Mouse (Mus musculus): ENCODE data around the gene Serpina5. TPM values are rescaled to one million over a fixed set of nuclear protein-coding genes. Genes with fewer than 3 reads are reported as not detected.

The Serpina5 gene
- polyA plus RNA-seq, 1 experiment from 2014 or later, result not detected

GRCm38 (mm10) chr12:104140543-104141103 lies 39.7 kb downstream of the Serpina5 start:
- Histone ChIP-seq H3K36me3 (ENCODE audit: control insufficient read depth, insufficient read depth, low read length) (no peaks in the 10 kb centered on the region), H3K27me3 (ENCODE audit: control insufficient read depth, insufficient read depth, low read length) (no peaks in the 10 kb centered on the region), H3K27ac (ENCODE audit: low read length) (no peak overlapping the region), H3K4me1 (ENCODE audit: control insufficient read depth, insufficient read depth, low read length) (no peaks in the 10 kb centered on the region), H3K4me2 (replicated peaks; ENCODE audit: low read depth, low read length) (no peak overlapping the region), H3K9me3 (ENCODE audit: control insufficient read depth, low read depth, low read length) (no peaks in the 10 kb centered on the region), H3K4me3 (ENCODE audit: low read depth, low read length) (no peak overlapping the region), H3K9ac (replicated peaks; ENCODE audit: low read depth, low read length) (no peak overlapping the region)
- 94% methylated on average over 4 of the region's 4 CpGs for WGBS
- ATAC-seq (ENCODE audit: insufficient number of reproducible peaks, insufficient read depth, low FRiP score, low read depth), result no peak

DNA sequence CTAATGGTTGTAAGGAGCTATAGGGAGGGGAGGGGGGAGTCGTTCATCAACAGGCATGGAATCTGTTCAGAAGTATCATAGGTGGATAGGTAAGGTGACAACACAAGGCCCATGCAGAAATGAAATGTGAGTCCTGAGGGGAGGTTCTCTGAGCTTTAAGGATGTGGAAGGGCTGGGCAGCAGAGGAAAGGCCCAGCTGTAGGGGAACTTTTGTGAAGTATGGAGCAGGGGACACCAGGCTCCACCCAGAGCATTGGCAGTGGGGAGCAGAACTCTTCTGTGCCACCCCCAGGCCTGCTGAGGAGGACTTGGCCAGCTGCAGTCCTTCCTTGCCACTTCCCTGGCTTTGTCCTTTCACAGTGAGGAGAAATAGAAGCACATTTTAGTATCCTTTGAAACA lies 40.6 kb downstream of the Serpina5 start:
- Histone ChIP-seq H3K9me3 (ENCODE audit: control insufficient read depth, low read depth, low read length) (no peaks in the 10 kb centered on the region), H3K36me3 (ENCODE audit: control insufficient read depth, insufficient read depth, low read length) (no peaks in the 10 kb centered on the region), H3K27ac (ENCODE audit: low read length) (no peak overlapping the region), H3K4me1 (ENCODE audit: control insufficient read depth, insufficient read depth, low read length) (no peaks in the 10 kb centered on the region), H3K27me3 (ENCODE audit: control insufficient read depth, insufficient read depth, low read length) (no peaks in the 10 kb centered on the region), H3K9ac (replicated peaks; ENCODE audit: low read depth, low read length) (no peak overlapping the region), H3K4me2 (replicated peaks; ENCODE audit: low read depth, low read length) (no peak overlapping the region), H3K4me3 (ENCODE audit: low read depth, low read length) (no peak overlapping the region)
- WGBS, result 92% methylated on average over 1 of the region's 1 CpGs
- ATAC-seq (ENCODE audit: insufficient number of reproducible peaks, insufficient read depth, low FRiP score, low read depth), result no peak

- H3K4me1 ChIP-seq (ENCODE audit: control insufficient read depth, insufficient read depth, low read length), result no peaks in the 10 kb centered on the region
- H3K9ac ChIP-seq (replicated peaks; ENCODE audit: low read depth, low read length), result no peak overlapping the region
- H3K4me2 ChIP-seq (replicated peaks; ENCODE audit: low read depth, low read length), result no peak overlapping the region
- H3K36me3 ChIP-seq (ENCODE audit: control insufficient read depth, insufficient read depth, low read length), result no peaks in the 10 kb centered on the region
- no peak for ATAC-seq (ENCODE audit: insufficient number of reproducible peaks, insufficient read depth, low FRiP score, low read depth)
- WGBS, result 53% methylated on average over 1 of the region's 1 CpGs
- H3K27ac ChIP-seq (ENCODE audit: low read length), result no peak overlapping the region
- H3K4me3 ChIP-seq (ENCODE audit: low read depth, low read length), result no peak overlapping the region
- no peaks in the 10 kb centered on the region for H3K27me3 ChIP-seq (ENCODE audit: control insufficient read depth, insufficient read depth, low read length)
- H3K9me3 ChIP-seq (ENCODE audit: control insufficient read depth, low read depth, low read length), result no peaks in the 10 kb centered on the region
Measured at GRCm38 (mm10) chr12:104142427-104142826, 41.5 kb downstream of the Serpina5 start.

DNA sequence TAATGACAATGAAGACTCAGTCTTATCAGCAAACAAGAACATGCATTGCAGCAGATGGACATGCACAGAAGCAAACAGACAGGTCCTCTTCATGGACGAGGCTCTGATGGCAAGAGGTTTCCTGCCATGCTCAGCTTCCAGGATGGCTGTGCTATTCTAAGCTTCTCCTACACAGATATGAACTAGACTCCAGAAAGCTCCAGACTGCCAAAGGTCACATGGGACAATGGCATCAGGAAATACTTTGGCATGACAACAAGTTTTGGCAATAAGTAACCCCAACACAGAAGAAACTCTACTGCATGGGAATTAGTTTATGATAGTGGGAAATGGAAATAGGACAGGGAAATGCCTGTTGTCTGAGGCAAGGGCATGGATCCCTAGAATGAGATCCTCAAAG lies 42.4 kb downstream of the Serpina5 start:
- Histone ChIP-seq H3K27ac (ENCODE audit: low read length) (no peak overlapping the region), H3K9ac (replicated peaks; ENCODE audit: low read depth, low read length) (no peak overlapping the region), H3K4me2 (replicated peaks; ENCODE audit: low read depth, low read length) (no peak overlapping the region), H3K36me3 (ENCODE audit: control insufficient read depth, insufficient read depth, low read length) (no peaks in the 10 kb centered on the region), H3K9me3 (ENCODE audit: control insufficient read depth, low read depth, low read length) (no peaks in the 10 kb centered on the region), H3K4me1 (ENCODE audit: control insufficient read depth, insufficient read depth, low read length) (no peaks in the 10 kb centered on the region), H3K4me3 (ENCODE audit: low read depth, low read length) (no peak overlapping the region), H3K27me3 (ENCODE audit: control insufficient read depth, insufficient read depth, low read length) (no peaks in the 10 kb centered on the region)
- no peak for ATAC-seq (ENCODE audit: insufficient number of reproducible peaks, insufficient read depth, low FRiP score, low read depth)
- 67% methylated on average over 1 of the region's 1 CpGs for WGBS

GRCm38 (mm10) chr12:104145571-104145970 lies 44.7 kb downstream of the Serpina5 start:
- Histone ChIP-seq H3K9me3 (ENCODE audit: control insufficient read depth, low read depth, low read length) (no peaks in the 10 kb centered on the region), H3K9ac (replicated peaks; ENCODE audit: low read depth, low read length) (no peak overlapping the region), H3K27me3 (ENCODE audit: control insufficient read depth, insufficient read depth, low read length) (no peaks in the 10 kb centered on the region), H3K4me3 (ENCODE audit: low read depth, low read length) (no peak overlapping the region), H3K36me3 (ENCODE audit: control insufficient read depth, insufficient read depth, low read length) (no peaks in the 10 kb centered on the region), H3K27ac (ENCODE audit: low read length) (no peak overlapping the region), H3K4me2 (replicated peaks; ENCODE audit: low read depth, low read length) (no peak overlapping the region), H3K4me1 (ENCODE audit: control insufficient read depth, insufficient read depth, low read length) (no peaks in the 10 kb centered on the region)
- 81% methylated on average over 2 of the region's 2 CpGs for WGBS
- ATAC-seq (ENCODE audit: insufficient number of reproducible peaks, insufficient read depth, low FRiP score, low read depth), result no peak

- Histone ChIP-seq H3K4me3 (ENCODE audit: low read depth, low read length) (no peak overlapping the region), H3K4me2 (replicated peaks; ENCODE audit: low read depth, low read length) (no peak overlapping the region), H3K27me3 (ENCODE audit: control insufficient read depth, insufficient read depth, low read length) (no peaks in the 10 kb centered on the region), H3K4me1 (ENCODE audit: control insufficient read depth, insufficient read depth, low read length) (no peaks in the 10 kb centered on the region), H3K27ac (ENCODE audit: low read length) (no peak overlapping the region), H3K36me3 (ENCODE audit: control insufficient read depth, insufficient read depth, low read length) (no peaks in the 10 kb centered on the region), H3K9ac (replicated peaks; ENCODE audit: low read depth, low read length) (no peak overlapping the region), H3K9me3 (ENCODE audit: control insufficient read depth, low read depth, low read length) (no peaks in the 10 kb centered on the region)
- ATAC-seq (ENCODE audit: insufficient number of reproducible peaks, insufficient read depth, low FRiP score, low read depth), result no peak
- WGBS, result 73% methylated on average over 2 of the region's 2 CpGs
Measured at GRCm38 (mm10) chr12:104151989-104152388, 51.1 kb downstream of the Serpina5 start.

DNA sequence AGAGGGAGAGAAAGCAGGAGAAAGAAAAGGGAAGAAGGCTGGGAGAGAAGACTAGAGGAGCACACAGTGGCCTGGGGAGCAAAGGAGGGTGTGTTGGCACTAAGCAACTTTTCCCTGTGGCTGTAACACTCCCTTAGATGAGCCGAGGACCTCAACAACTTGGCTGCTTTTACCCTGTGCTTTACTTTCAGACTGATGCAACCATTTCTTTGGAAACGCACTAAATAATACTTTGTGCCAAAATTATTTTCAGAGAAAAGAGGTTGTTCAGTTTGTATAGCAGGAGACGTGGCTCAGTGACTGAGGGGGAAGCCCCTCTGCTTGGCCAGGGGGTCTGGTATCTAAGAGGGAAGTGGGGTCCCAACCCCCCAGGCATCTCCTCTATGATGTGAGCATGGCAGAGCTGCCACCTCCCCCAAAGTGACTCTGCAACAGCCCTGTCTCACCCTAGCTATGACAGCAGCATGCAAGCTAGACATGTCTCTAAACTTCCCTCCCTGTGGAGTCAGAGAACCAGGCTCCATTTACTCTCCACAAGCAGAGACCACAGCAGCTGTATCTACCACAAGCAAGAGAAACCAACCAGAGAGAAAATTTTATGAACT lies 52.2 kb downstream of the Serpina5 start:
- Histone ChIP-seq H3K36me3 (ENCODE audit: control insufficient read depth, insufficient read depth, low read length) (no peaks in the 10 kb centered on the region), H3K4me1 (ENCODE audit: control insufficient read depth, insufficient read depth, low read length) (no peaks in the 10 kb centered on the region), H3K4me2 (replicated peaks; ENCODE audit: low read depth, low read length) (no peak overlapping the region), H3K27me3 (ENCODE audit: control insufficient read depth, insufficient read depth, low read length) (no peaks in the 10 kb centered on the region), H3K9me3 (ENCODE audit: control insufficient read depth, low read depth, low read length) (no peaks in the 10 kb centered on the region), H3K27ac (ENCODE audit: low read length) (no peak overlapping the region), H3K4me3 (ENCODE audit: low read depth, low read length) (no peak overlapping the region), H3K9ac (replicated peaks; ENCODE audit: low read depth, low read length) (no peak overlapping the region)
- 84% methylated on average over 3 of the region's 3 CpGs for WGBS
- no peak for ATAC-seq (ENCODE audit: insufficient number of reproducible peaks, insufficient read depth, low FRiP score, low read depth)

- Histone ChIP-seq H3K4me1 (ENCODE audit: control insufficient read depth, insufficient read depth, low read length) (no peaks in the 10 kb centered on the region), H3K4me2 (replicated peaks; ENCODE audit: low read depth, low read length) (no peak within 1 kb of the TSS), H3K27ac (ENCODE audit: low read length) (no peak within 1 kb of the TSS), H3K9me3 (ENCODE audit: control insufficient read depth, low read depth, low read length) (no peaks in the 10 kb centered on the region), H3K4me3 (ENCODE audit: low read depth, low read length) (no peak within 1 kb of the TSS), H3K27me3 (ENCODE audit: control insufficient read depth, insufficient read depth, low read length) (no peaks in the 10 kb centered on the region), H3K9ac (replicated peaks; ENCODE audit: low read depth, low read length) (no peak within 1 kb of the TSS), H3K36me3 (ENCODE audit: control insufficient read depth, insufficient read depth, low read length) (no peaks in the 10 kb centered on the region)
- ATAC-seq (ENCODE audit: insufficient number of reproducible peaks, insufficient read depth, low FRiP score, low read depth), result no peak
- 89% methylated on average over 2 of the region's 2 CpGs for WGBS
Measured at GRCm38 (mm10) chr12:104153656-104154055, 52.7 kb downstream of the Serpina5 start, which contains the start of gene Serpina3c. Gene Serpina3c, minus strand, starts transcription at chr12:104153870.
